Mouse (Mus musculus) CH12.LX (cell line): ENCODE results near the gene Plcg2. TPM values are rescaled to one million over a fixed set of nuclear protein-coding genes. Genes with fewer than 3 reads are reported as not detected.

Experiments
- DNase-seq: peaks from one replicate; pipeline ENCODE4 v3.0.0-alpha.2; 2013; ENCODE audit errors: extremely low read depth
- H3K27ac ChIP-seq: 2 replicates; pipeline ENCODE4 v1.5.1; 2012; ENCODE audit warnings: low read depth, mild to moderate bottlenecking, control low read depth, moderate library complexity; ENCODE audit not compliant: insufficient read depth
- H3K27me3 ChIP-seq: replicated peaks from 2 replicates; pipeline ENCODE3; 2012; ENCODE audit warnings: inconsistent platforms
- H3K36me3 ChIP-seq, 2 experiments: replicated peaks in 1 of 2; 2 replicates each; pipeline versions ENCODE3 to v1.6.1; 2012; ENCODE audit warnings: inconsistent platforms in 1 of 2, low read length in 1 of 2, mild to moderate bottlenecking in 1 of 2, mixed read lengths in 1 of 2, moderate library complexity in 1 of 2; ENCODE audit not compliant: control insufficient read depth in 1 of 2, insufficient read depth in 1 of 2
- H3K4me1 ChIP-seq, 2 experiments: 2 replicates each; pipeline ENCODE4 v1.6.1; 2012; ENCODE audit warnings: inconsistent platforms in 1 of 2, moderate library complexity in 1 of 2; ENCODE audit not compliant: insufficient read depth in 2 of 2, control insufficient read depth in 1 of 2
- H3K4me2 ChIP-seq: 2 replicates; pipeline ENCODE4 v1.6.1; 2012; ENCODE audit warnings: low read depth, mild to moderate bottlenecking, control low read depth; ENCODE audit not compliant: poor library complexity, insufficient read depth, severe bottlenecking
- H3K4me3 ChIP-seq, 3 experiments: fragments of 150-350 bp in 1 of 3; sonication (generic) in 1 of 3; replicated peaks in 1 of 3; 2 replicates each; pipeline versions ENCODE3 to v1.5.1; 2011 to 2012; ENCODE audit warnings: low read depth in 2 of 3, low read length in 2 of 3, mild to moderate bottlenecking in 2 of 3, moderate library complexity in 2 of 3, control low read depth in 1 of 3, improper control_type of control experiment in 1 of 3, inconsistent platforms in 1 of 3, mixed read lengths in 1 of 3; ENCODE audit not compliant: poor library complexity in 1 of 3
- H3K79me2 ChIP-seq: replicated peaks from 2 replicates; pipeline ENCODE4 v1.6.1; 2012; ENCODE audit warnings: mild to moderate bottlenecking, moderate library complexity; ENCODE audit not compliant: control insufficient read depth, poor library complexity, insufficient read depth, severe bottlenecking; ENCODE audit errors: extremely low read depth
- H3K9ac ChIP-seq: 2 replicates; pipeline ENCODE4 v1.6.1; 2012; ENCODE audit warnings: low read depth, mild to moderate bottlenecking, control low read depth, moderate library complexity; ENCODE audit not compliant: insufficient read depth
- H3K9me3 ChIP-seq: replicated peaks from 2 replicates; pipeline ENCODE3; 2012; ENCODE audit warnings: low read length, inconsistent platforms, mixed read lengths
- BHLHE40 ChIP-seq: IDR thresholded peaks from 2 replicates; pipeline ENCODE4 v1.6.1; 2011; ENCODE audit warnings: mild to moderate bottlenecking, low read depth, low read length, improper control_type of control experiment
- CTCF ChIP-seq, 2 experiments: IDR thresholded peaks in 1 of 2; conservative IDR thresholded peaks in 1 of 2; 2 replicates each; pipeline ENCODE4 v1.5.1; 2011 to 2012; ENCODE audit warnings: low read depth in 2 of 2, low read length in 2 of 2, improper control_type of control experiment in 1 of 2, inconsistent platforms in 1 of 2, mild to moderate bottlenecking in 1 of 2, moderate library complexity in 1 of 2
- ELF1 ChIP-seq: IDR thresholded peaks from 2 replicates; pipeline ENCODE4 v1.6.1; 2014; ENCODE audit warnings: low read depth, mild to moderate bottlenecking, inconsistent platforms, low read length, improper control_type of control experiment
- EP300 ChIP-seq: IDR thresholded peaks from 2 replicates; pipeline ENCODE4 v1.6.1; 2011; ENCODE audit warnings: low read length, improper control_type of control experiment
- GABPA ChIP-seq: IDR thresholded peaks from 2 replicates; pipeline ENCODE4 v1.6.1; 2012; ENCODE audit warnings: low read depth, low read length, improper control_type of control experiment, inconsistent platforms; ENCODE audit not compliant: insufficient replicate concordance
- KAT2A ChIP-seq: IDR thresholded peaks from 2 replicates; pipeline ENCODE4 v1.6.1; 2012; ENCODE audit warnings: low read length, improper control_type of control experiment, inconsistent platforms; ENCODE audit not compliant: insufficient replicate concordance
- MAFK ChIP-seq: IDR thresholded peaks from 2 replicates; pipeline ENCODE4 v1.6.1; 2011; ENCODE audit warnings: low read length, improper control_type of control experiment; ENCODE audit not compliant: insufficient replicate concordance
- MAZ ChIP-seq: IDR thresholded peaks from 2 replicates; pipeline ENCODE4 v1.6.1; 2012; ENCODE audit warnings: low read depth, mild to moderate bottlenecking, inconsistent platforms, low read length, improper control_type of control experiment, moderate library complexity
- MYC ChIP-seq: IDR thresholded peaks from 2 replicates; pipeline ENCODE4 v1.6.1; 2011; ENCODE audit warnings: low read depth, mild to moderate bottlenecking, improper control_type of control experiment, low read length
- POLR2AphosphoS2 ChIP-seq: IDR thresholded peaks from 2 replicates; pipeline ENCODE4 v1.6.1; 2011; ENCODE audit warnings: low read depth, low read length, improper control_type of control experiment
- RAD21 ChIP-seq: IDR thresholded peaks from 2 replicates; pipeline ENCODE4 v1.6.1; 2011; ENCODE audit warnings: low read depth, mild to moderate bottlenecking, low read length, improper control_type of control experiment, moderate library complexity
- SIN3A ChIP-seq: IDR thresholded peaks from 2 replicates; pipeline ENCODE4 v1.6.1; 2012; ENCODE audit warnings: low read length, improper control_type of control experiment, inconsistent platforms
- TBP ChIP-seq: conservative IDR thresholded peaks from 2 replicates; pipeline ENCODE4 v1.6.1; 2011; ENCODE audit warnings: low read depth, low read length, improper control_type of control experiment
- USF1 ChIP-seq: IDR thresholded peaks from 2 replicates; pipeline ENCODE4 v1.6.1; 2014; ENCODE audit warnings: low read depth, mild to moderate bottlenecking, inconsistent platforms, low read length, improper control_type of control experiment
- ZC3H11A ChIP-seq: IDR thresholded peaks from 2 replicates; pipeline ENCODE4 v1.6.1; 2012; ENCODE audit warnings: low read depth, mild to moderate bottlenecking, inconsistent platforms, low read length, improper control_type of control experiment
- ZKSCAN1 ChIP-seq: IDR thresholded peaks from 2 replicates; pipeline ENCODE4 v1.6.1; 2012; ENCODE audit warnings: low read depth, inconsistent platforms, low read length, improper control_type of control experiment, borderline replicate concordance
- ZMIZ1 ChIP-seq: IDR thresholded peaks from 2 replicates; pipeline ENCODE4 v1.6.1; 2012; ENCODE audit warnings: low read depth, mild to moderate bottlenecking, inconsistent platforms, low read length, improper control_type of control experiment
- dilution Hi-C: fragments of 300-500 bp; cut with MboI; formaldehyde crosslinking; loops from 2 replicates; pipeline ENCODE4 v1.14.3; 2020; ENCODE audit warnings: low sequenced_read_pairs; ENCODE audit not compliant: extremely low pct_unique_long_range_greater_than_20kb, extremely low pct_ligation_motif_present
- in situ Hi-C: fragments of 300-500 bp; cut with MboI; formaldehyde crosslinking; loops from 3 replicates; pipeline ENCODE4 v1.14.3; 2019; ENCODE audit warnings: low sequenced_read_pairs, low pct_ligation_motif_present, low pct_unique_long_range_greater_than_20kb, mixed read lengths
- polyA plus RNA-seq: library from polyadenylated mRNA; unstranded; fragments of >175 nt; gene quantifications from 2 replicates; pipeline ENCODE4 v1.2.1, GENCODE M21; 2012; ENCODE audit warnings: low read depth; ENCODE audit not compliant: insufficient read length
- total RNA-seq, 2 experiments: library from RNA; depleted of rRNA; stranded (reverse); fragments of 300-350 nt in 1 of 2; fragments of >200 nt in 1 of 2; gene quantifications; 2 replicates each; pipeline ENCODE4 v1.2.3; 2012 to 2014

The Plcg2 gene
- total and polyA plus RNA-seq, 3 experiments, result 129 to 196 (median 194) TPM

- no peak overlapping the region for H3K9ac ChIP-seq
- no peak overlapping the region for H3K4me3 ChIP-seq
- in situ Hi-C loops, result no loop called here
- no peak for DNase-seq
- no peaks in the 10 kb centered on the region for H3K79me2 ChIP-seq
- peaks cover 23% of the 10 kb centered on the region for H3K9me3 ChIP-seq
- H3K27me3 ChIP-seq, result no peaks in the 10 kb centered on the region
- peaks cover 85 to 98% of the 10 kb centered on the region in 2 experiments for H3K36me3 ChIP-seq
- TF ChIP-seq POLR2AphosphoS2 (no peak), TBP (no peak), CTCF (conservative IDR thresholded peaks at IDR 0.05 in 1 of 2, IDR thresholded peaks at IDR 0.05 in 1 of 2; ENCODE audit: low read depth in 2 of 2, low read length in 2 of 2) (no peak), MAFK (no peak), BHLHE40 (no peak), USF1 (no peak), RAD21 (no peak), MAZ (no peak)
- no peak overlapping the region for H3K27ac ChIP-seq
- dilution Hi-C loops, result no loop called here
- H3K4me1 ChIP-seq, result no peaks in the 10 kb centered on the region
- no peak overlapping the region for H3K4me2 ChIP-seq
These were observed 98.7 kb downstream of the Plcg2 start for GRCm38 (mm10) chr8:117596777-117597176.

DNA sequence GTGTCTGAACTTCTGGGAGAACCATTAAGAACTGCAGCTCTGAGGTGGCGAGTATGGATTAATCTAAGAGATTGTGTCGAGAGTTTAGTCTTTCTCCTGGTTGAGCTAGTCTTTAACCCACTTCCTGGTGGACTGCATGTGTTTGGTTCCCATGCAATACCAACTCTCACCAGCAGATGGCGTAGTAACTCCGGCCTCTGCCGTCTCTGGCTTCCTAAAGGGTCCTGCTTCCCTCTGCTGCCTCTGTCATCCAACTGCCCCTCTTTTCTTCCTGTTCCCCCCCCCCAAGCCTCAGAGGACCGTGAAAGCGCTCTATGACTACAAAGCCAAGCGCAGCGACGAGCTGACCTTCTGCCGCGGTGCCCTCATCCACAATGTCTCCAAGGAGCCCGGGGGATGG is 102.7 kb downstream of the Plcg2 start:
- no peaks in the 10 kb centered on the region for H3K79me2 ChIP-seq

GRCm38 (mm10) chr8:117604101-117604500 is 106.0 kb downstream of the Plcg2 start:
- no peak overlapping the region for H3K27ac ChIP-seq
- H3K9me3 ChIP-seq, result peaks cover 33% of the 10 kb centered on the region
- DNase-seq, result no peak
- TF ChIP-seq MYC (no peak), BHLHE40 (no peak), USF1 (no peak), KAT2A (no peak), EP300 (no peak), ZKSCAN1 (no peak), RAD21 (no peak), GABPA (no peak), ELF1 (no peak), ZMIZ1 (no peak), ZC3H11A (no peak)
- dilution Hi-C loops, result no loop called here
- no peak overlapping the region for H3K4me2 ChIP-seq
- H3K9ac ChIP-seq, result no peak overlapping the region
- H3K36me3 ChIP-seq, result peaks cover 91 to 97% of the 10 kb centered on the region in 2 experiments
- no peak overlapping the region for H3K4me3 ChIP-seq
- H3K27me3 ChIP-seq, result no peaks in the 10 kb centered on the region
- no peaks in the 10 kb centered on the region for H3K4me1 ChIP-seq
- no peaks in the 10 kb centered on the region for H3K79me2 ChIP-seq
- in situ Hi-C loops, result no loop called here

More for the DNA sequence above, 102.7 kb downstream of the Plcg2 start:
- Histone ChIP-seq H3K9ac (no peak overlapping the region), H3K27ac (no peak overlapping the region), H3K27me3 (no peaks in the 10 kb centered on the region), H3K4me3 (no peak overlapping the region), H3K4me1 (no peaks in the 10 kb centered on the region), H3K36me3 (peaks cover 93 to 98% of the 10 kb centered on the region in 2 experiments), H3K4me2 (no peak overlapping the region), H3K9me3 (peaks cover 37% of the 10 kb centered on the region)
- DNase-seq, result no peak
- peak; percentile 48 to 87 for TF ChIP-seq CTCF (conservative IDR thresholded peaks at IDR 0.05 in 1 of 2, IDR thresholded peaks at IDR 0.05 in 1 of 2; ENCODE audit: low read depth in 2 of 2, low read length in 2 of 2)
- TF ChIP-seq SIN3A, result no peak
- in situ Hi-C loops (no loop called here), dilution Hi-C loops (no loop called here)
